Mouse (Mus musculus): Measurements from ENCODE around the gene Ikbip. TPM values are rescaled to one million over a fixed set of nuclear protein-coding genes. Genes with fewer than 3 reads are reported as not detected.

The Ikbip gene
- polyA plus RNA-seq, 1 experiment from 2014 or later, result 43.0 TPM

GRCm38 (mm10) chr10:91083393-91083927 is 720 bp downstream of the Ikbip start:
- Histone ChIP-seq H3K9ac (peak overlapping the region; percentile 89), H3K27ac (peak overlapping the region; percentile 81), H3K36me3 (peaks cover 9% of the 10 kb centered on the region), H3K4me1 (0 out of 2 replicates have a peak, but pooled peaks cover 5% of the 10 kb centered on the region), H3K4me2 (peak overlapping the region; percentile 78), H3K27me3 (no peaks in the 10 kb centered on the region), H3K4me3 (replicated peaks) (peak overlapping the region; percentile 98), H3K9me3 (replicated peaks) (no peaks in the 10 kb centered on the region)
- 43% methylated on average over 12 of the region's 12 CpGs for WGBS
- ATAC-seq (replicated peaks; ENCODE audit: low FRiP score), result no peak

- no peaks in the 10 kb centered on the region for H3K27me3 ChIP-seq
- no peak overlapping the region for H3K9ac ChIP-seq
- no peaks in the 10 kb centered on the region for H3K9me3 ChIP-seq (replicated peaks)
- 91% methylated on average over 4 of the region's 4 CpGs for WGBS
- H3K4me2 ChIP-seq, result no peak overlapping the region
- H3K27ac ChIP-seq, result no peak overlapping the region
- H3K4me1 ChIP-seq, result no peaks in the 10 kb centered on the region
- H3K36me3 ChIP-seq, result peaks cover 32% of the 10 kb centered on the region
- no peak overlapping the region for H3K4me3 ChIP-seq (replicated peaks)
- ATAC-seq (replicated peaks; ENCODE audit: low FRiP score), result no peak
These were observed 10.1 kb downstream of the Ikbip start for GRCm38 (mm10) chr10:91092812-91093211.

- Histone ChIP-seq H3K4me3 (replicated peaks) (no peak overlapping the region), H3K27me3 (no peaks in the 10 kb centered on the region), H3K4me2 (no peak overlapping the region), H3K4me1 (no peaks in the 10 kb centered on the region), H3K9ac (no peak overlapping the region), H3K27ac (no peak overlapping the region), H3K36me3 (peaks cover 41% of the 10 kb centered on the region), H3K9me3 (replicated peaks) (no peaks in the 10 kb centered on the region)
- no peak for ATAC-seq (replicated peaks; ENCODE audit: low FRiP score)
- WGBS, result 86% methylated on average over 15 of the region's 15 CpGs
These were observed 11.7 kb downstream of the Ikbip start for GRCm38 (mm10) chr10:91094251-91095104.

- H3K27ac ChIP-seq, result no peak overlapping the region
- no peak overlapping the region for H3K4me3 ChIP-seq (replicated peaks)
- no peaks in the 10 kb centered on the region for H3K27me3 ChIP-seq
- no peak for ATAC-seq (replicated peaks; ENCODE audit: low FRiP score)
- 94% methylated on average over 8 of the region's 8 CpGs for WGBS
- H3K9me3 ChIP-seq (replicated peaks), result no peaks in the 10 kb centered on the region
- H3K9ac ChIP-seq, result no peak overlapping the region
- H3K4me1 ChIP-seq, result no peaks in the 10 kb centered on the region
- no peak overlapping the region for H3K4me2 ChIP-seq
- H3K36me3 ChIP-seq, result peaks cover 53% of the 10 kb centered on the region
These were observed 15.3 kb downstream of the Ikbip start for GRCm38 (mm10) chr10:91098056-91098455.

GRCm38 (mm10) chr10:91100101-91100500 is 17.4 kb downstream of the Ikbip start:
- Histone ChIP-seq H3K9me3 (replicated peaks) (no peaks in the 10 kb centered on the region), H3K9ac (no peak overlapping the region), H3K36me3 (peaks cover 39% of the 10 kb centered on the region), H3K27me3 (no peaks in the 10 kb centered on the region), H3K4me1 (no peaks in the 10 kb centered on the region), H3K4me2 (no peak overlapping the region), H3K4me3 (replicated peaks) (no peak overlapping the region), H3K27ac (no peak overlapping the region)
- no peak for ATAC-seq (replicated peaks; ENCODE audit: low FRiP score)
- 91% methylated on average over 1 of the region's 1 CpGs for WGBS

GRCm38 (mm10) chr10:91101936-91102335 is 19.2 kb downstream of the Ikbip start:
- no peak overlapping the region for H3K4me3 ChIP-seq (replicated peaks)
- H3K9me3 ChIP-seq (replicated peaks), result no peaks in the 10 kb centered on the region
- H3K9ac ChIP-seq, result no peak overlapping the region
- H3K27me3 ChIP-seq, result no peaks in the 10 kb centered on the region
- no peaks in the 10 kb centered on the region for H3K4me1 ChIP-seq
- H3K4me2 ChIP-seq, result no peak overlapping the region
- ATAC-seq (replicated peaks; ENCODE audit: low FRiP score), result no peak
- peaks cover 29% of the 10 kb centered on the region for H3K36me3 ChIP-seq
- WGBS, result 94% methylated on average over 25 of the region's 25 CpGs
- no peak overlapping the region for H3K27ac ChIP-seq

GRCm38 (mm10) chr10:91102799-91103590 is 20.3 kb downstream of the Ikbip start:
- Histone ChIP-seq H3K36me3 (peaks cover 25% of the 10 kb centered on the region), H3K4me1 (no peaks in the 10 kb centered on the region), H3K27ac (no peak overlapping the region), H3K9me3 (replicated peaks) (no peaks in the 10 kb centered on the region), H3K27me3 (no peaks in the 10 kb centered on the region), H3K4me2 (no peak overlapping the region), H3K9ac (no peak overlapping the region), H3K4me3 (replicated peaks) (no peak overlapping the region)
- no peak for ATAC-seq (replicated peaks; ENCODE audit: low FRiP score)
- 89% methylated on average over 14 of the region's 14 CpGs for WGBS

GRCm38 (mm10) chr10:91105981-91106380 is 23.2 kb downstream of the Ikbip start:
- Histone ChIP-seq H3K4me3 (replicated peaks) (no peak overlapping the region), H3K36me3 (peaks cover 18% of the 10 kb centered on the region), H3K4me1 (no peaks in the 10 kb centered on the region), H3K4me2 (no peak overlapping the region), H3K9me3 (replicated peaks) (no peaks in the 10 kb centered on the region; the same call in 1 of the 2 replicates), H3K27me3 (no peaks in the 10 kb centered on the region), H3K27ac (no peak overlapping the region), H3K9ac (no peak overlapping the region)
- no peak for ATAC-seq (replicated peaks; ENCODE audit: low FRiP score)
- WGBS, result 85% methylated on average over 3 of the region's 3 CpGs

GRCm38 (mm10) chr10:91109841-91110240 is 27.1 kb downstream of the Ikbip start:
- Histone ChIP-seq H3K27ac (no peak overlapping the region), H3K9ac (no peak overlapping the region), H3K4me3 (replicated peaks) (no peak overlapping the region), H3K9me3 (replicated peaks) (no peaks in the 10 kb centered on the region; the same call in 1 of the 2 replicates), H3K4me2 (no peak overlapping the region), H3K27me3 (no peaks in the 10 kb centered on the region), H3K36me3 (peaks cover 35% of the 10 kb centered on the region), H3K4me1 (no peaks in the 10 kb centered on the region)
- ATAC-seq (replicated peaks; ENCODE audit: low FRiP score), result no peak
- WGBS, result 64% methylated on average over 4 of the region's 4 CpGs

GRCm38 (mm10) chr10:91116958-91117357 is 34.2 kb downstream of the Ikbip start:
- Histone ChIP-seq H3K27me3 (no peaks in the 10 kb centered on the region), H3K9me3 (replicated peaks) (no peaks in the 10 kb centered on the region), H3K27ac (no peak overlapping the region), H3K9ac (no peak overlapping the region), H3K4me2 (no peak overlapping the region), H3K36me3 (peaks cover 94% of the 10 kb centered on the region), H3K4me3 (replicated peaks) (no peak overlapping the region), H3K4me1 (peaks cover 9% of the 10 kb centered on the region; the same call in 1 of the 2 replicates)
- WGBS, result 94% methylated on average over 12 of the region's 12 CpGs
- 0 out of 2 replicates have a peak, but pooled peaks have one; percentile 22 for ATAC-seq (replicated peaks; ENCODE audit: low FRiP score)

GRCm38 (mm10) chr10:91122646-91123045 is 39.9 kb downstream of the Ikbip start:
- Histone ChIP-seq H3K27ac (no peak overlapping the region), H3K4me2 (peak overlapping the region; percentile 62), H3K27me3 (no peaks in the 10 kb centered on the region), H3K36me3 (peaks cover 43% of the 10 kb centered on the region), H3K9ac (peak overlapping the region; percentile 90), H3K4me3 (replicated peaks) (peak overlapping the region; percentile 83), H3K4me1 (peaks cover 21% of the 10 kb centered on the region; the same call in 1 of the 2 replicates), H3K9me3 (replicated peaks) (no peaks in the 10 kb centered on the region)
- 30% methylated on average over 6 of the region's 6 CpGs for WGBS
- no peak for ATAC-seq (replicated peaks; ENCODE audit: low FRiP score)

Data from kidney, embryonic 15.5 days (tissue).